Mouse (Mus musculus) myocyte (in vitro differentiated cells): Measurements from ENCODE around the gene Mbtd1. TPM values are rescaled to one million over a fixed set of nuclear protein-coding genes. Genes with fewer than 3 reads are reported as not detected.

Source experiments
- H3K27me3 ChIP-seq: one replicate; pipeline ENCODE4 v1.6.1; 2011; ENCODE audit not compliant: control insufficient read depth, insufficient read depth, insufficient read length
- H3K36me3 ChIP-seq: one replicate; pipeline ENCODE4 v1.6.1; 2011; ENCODE audit not compliant: control insufficient read depth, insufficient read depth
- H3K4me2 ChIP-seq: one replicate; pipeline ENCODE4 v1.6.1; 2011; ENCODE audit warnings: low read depth, control low read depth
- H3K4me3 ChIP-seq: one replicate; pipeline ENCODE4 v1.5.1; 2011; ENCODE audit warnings: mild to moderate bottlenecking, control low read depth, moderate library complexity
- H3K79me2 ChIP-seq: one replicate; pipeline ENCODE4 v1.6.1; 2011; ENCODE audit not compliant: control insufficient read depth, insufficient read depth
- H3ac ChIP-seq: one replicate; pipeline ENCODE4 v1.6.1; 2011; ENCODE audit not compliant: control insufficient read depth, insufficient read length
- CEBPB ChIP-seq: IDR thresholded peaks from 2 replicates; pipeline ENCODE4 v1.6.1; 2011; ENCODE audit warnings: mild to moderate bottlenecking, moderate library complexity; ENCODE audit not compliant: poor library complexity, insufficient read depth, severe bottlenecking
- E2F4 ChIP-seq: IDR thresholded peaks from one replicate; pipeline ENCODE4 v1.6.1; 2011; ENCODE audit warnings: mild to moderate bottlenecking, control low read depth, moderate library complexity; ENCODE audit not compliant: insufficient read depth
- MAX ChIP-seq: IDR thresholded peaks from one replicate; pipeline ENCODE4 v1.6.1; 2011; ENCODE audit warnings: low read depth, mild to moderate bottlenecking, control low read depth
- MYOD1 ChIP-seq, 3 experiments: IDR thresholded peaks; one replicate each; pipeline ENCODE4 v1.6.1; 2011; ENCODE audit warnings: control low read depth in 2 of 3, low read depth in 2 of 3, mild to moderate bottlenecking in 2 of 3, moderate library complexity in 1 of 3; ENCODE audit not compliant: insufficient read length in 2 of 3, control insufficient read depth in 1 of 3
- MYOG ChIP-seq, 3 experiments: IDR thresholded peaks; one replicate each; pipeline ENCODE4 v1.6.1; 2011; ENCODE audit warnings: control low read depth in 2 of 3, low read depth in 2 of 3, mild to moderate bottlenecking in 2 of 3; ENCODE audit not compliant: insufficient read length in 2 of 3, control insufficient read depth in 1 of 3, insufficient read depth in 1 of 3
- POLR2A ChIP-seq: IDR thresholded peaks from one replicate; pipeline ENCODE4 v1.6.1; 2011; ENCODE audit warnings: low read depth, mild to moderate bottlenecking, control low read depth, moderate library complexity; ENCODE audit not compliant: insufficient read length
- POLR2AphosphoS2 ChIP-seq: IDR thresholded peaks from one replicate; pipeline ENCODE4 v1.6.1; 2011; ENCODE audit warnings: low read depth, control low read depth; ENCODE audit not compliant: insufficient read length
- REST ChIP-seq: IDR thresholded peaks from one replicate; pipeline ENCODE4 v1.6.1; 2011; ENCODE audit warnings: mild to moderate bottlenecking, control low read depth, moderate library complexity; ENCODE audit not compliant: insufficient read depth, insufficient read length
- SRF ChIP-seq: IDR thresholded peaks from one replicate; pipeline ENCODE4 v1.6.1; 2011; ENCODE audit warnings: low read depth; ENCODE audit not compliant: control insufficient read depth, insufficient read length
- TCF12 ChIP-seq: IDR thresholded peaks from one replicate; pipeline ENCODE4 v1.6.1; 2011; ENCODE audit warnings: mild to moderate bottlenecking, control low read depth; ENCODE audit not compliant: poor library complexity, insufficient read depth, severe bottlenecking
- TCF3 ChIP-seq: IDR thresholded peaks from one replicate; pipeline ENCODE4 v1.6.1; 2011; ENCODE audit warnings: low read depth, control low read depth; ENCODE audit not compliant: insufficient read length
- USF1 ChIP-seq: IDR thresholded peaks from one replicate; pipeline ENCODE4 v1.6.1; 2011; ENCODE audit warnings: low read depth, mild to moderate bottlenecking, control low read depth, moderate library complexity
- polyA plus RNA-seq: library from polyadenylated mRNA; unstranded; fragments of >200 nt; fragmentation: generic; extraction: Trizol; gene quantifications from one replicate; pipeline ENCODE4 v1.2.1, GENCODE M21; 2012; ENCODE audit warnings: missing spikeins

Gene Mbtd1
- polyA plus RNA-seq, 1 experiment, result 4.2 TPM

DNA sequence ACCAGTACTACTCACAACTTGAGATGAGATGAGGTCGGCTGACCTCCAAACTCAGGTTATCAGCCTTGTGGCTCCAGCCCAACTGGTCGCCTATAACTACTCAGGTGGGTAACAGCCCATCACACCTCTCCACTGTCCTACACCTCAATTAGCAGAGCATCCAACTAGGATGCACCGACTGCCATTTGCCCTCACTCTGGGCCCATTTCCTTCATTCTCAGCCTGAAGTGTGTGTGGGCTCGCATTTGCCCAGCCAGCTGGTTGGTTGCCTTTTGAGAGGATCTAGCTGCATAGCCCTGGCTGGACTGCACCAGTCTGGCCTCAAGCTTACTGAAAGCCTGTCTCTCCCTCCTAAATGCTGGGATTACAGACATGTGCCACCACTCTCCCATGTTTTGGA is 72.1 kb downstream of the Mbtd1 start:
- Histone ChIP-seq H3K79me2 (peaks cover 22% of the 10 kb centered on the region), H3K36me3 (peaks cover 26% of the 10 kb centered on the region), H3K4me3 (no peak overlapping the region), H3ac (no peak overlapping the region), H3K27me3 (no peaks in the 10 kb centered on the region), H3K4me2 (no peak overlapping the region)
- no peak for TF ChIP-seq MAX
- TF ChIP-seq E2F4, result no peak
- TF ChIP-seq TCF3, result no peak
- no peak for TF ChIP-seq TCF12
- TF ChIP-seq REST, result no peak

GRCm38 (mm10) chr11:93961482-93961881 is 75.8 kb downstream of the Mbtd1 start:
- Histone ChIP-seq H3K79me2 (peaks cover 14% of the 10 kb centered on the region), H3K27me3 (no peaks in the 10 kb centered on the region), H3K36me3 (peaks cover 36% of the 10 kb centered on the region), H3ac (no peak overlapping the region), H3K4me3 (no peak overlapping the region), H3K4me2 (no peak overlapping the region)
- TF ChIP-seq TCF12 (no peak), USF1 (no peak), SRF (no peak), TCF3 (no peak), MYOD1 (IDR thresholded peaks at IDR 0.05; ENCODE audit: control insufficient read depth in 1 of 3, insufficient read length in 2 of 3, low read depth in 2 of 3) (no peak), MAX (no peak), POLR2A (no peak), REST (no peak), MYOG (IDR thresholded peaks at IDR 0.05; ENCODE audit: control insufficient read depth in 1 of 3, insufficient read depth in 1 of 3, insufficient read length in 2 of 3, low read depth in 2 of 3) (no peak)

GRCm38 (mm10) chr11:93963013-93963412 is 77.4 kb downstream of the Mbtd1 start:
- TF ChIP-seq E2F4 (no peak), POLR2AphosphoS2 (no peak), POLR2A (no peak), MYOG (IDR thresholded peaks at IDR 0.05; ENCODE audit: control insufficient read depth in 1 of 3, insufficient read depth in 1 of 3, insufficient read length in 2 of 3, low read depth in 2 of 3) (no peak), USF1 (no peak), CEBPB (no peak), TCF3 (no peak), REST (no peak), TCF12 (no peak), MYOD1 (IDR thresholded peaks at IDR 0.05; ENCODE audit: control insufficient read depth in 1 of 3, insufficient read length in 2 of 3, low read depth in 2 of 3) (no peak), MAX (no peak), SRF (no peak)
- Histone ChIP-seq H3K79me2 (peaks cover 30% of the 10 kb centered on the region), H3K36me3 (peaks cover 31% of the 10 kb centered on the region), H3ac (no peak overlapping the region), H3K4me3 (no peak overlapping the region), H3K27me3 (no peaks in the 10 kb centered on the region), H3K4me2 (no peak overlapping the region)

- no peak overlapping the region for H3K4me3 ChIP-seq
- TF ChIP-seq E2F4 (no peak), SRF (no peak), POLR2AphosphoS2 (no peak)
- H3K79me2 ChIP-seq, result peaks cover 30% of the 10 kb centered on the region
- no peaks in the 10 kb centered on the region for H3K27me3 ChIP-seq
- peaks cover 21% of the 10 kb centered on the region for H3K36me3 ChIP-seq
- H3ac ChIP-seq, result no peak overlapping the region
- H3K4me2 ChIP-seq, result no peak overlapping the region
Observed at GRCm38 (mm10) chr11:93965391-93965790, 79.7 kb downstream of the Mbtd1 start.

- H3K4me3 ChIP-seq, result peak overlapping the region; percentile 74
- H3K79me2 ChIP-seq, result peaks cover 30% of the 10 kb centered on the region
- H3K36me3 ChIP-seq, result peaks cover 13% of the 10 kb centered on the region
- peak overlapping the region; percentile 47 for H3ac ChIP-seq
- no peaks in the 10 kb centered on the region for H3K27me3 ChIP-seq
- TF ChIP-seq MYOG (IDR thresholded peaks at IDR 0.05; ENCODE audit: control insufficient read depth in 1 of 3, insufficient read depth in 1 of 3, insufficient read length in 2 of 3, low read depth in 2 of 3), result no peak
- no peak for TF ChIP-seq POLR2AphosphoS2
- no peak for TF ChIP-seq REST
- no peak for TF ChIP-seq SRF
- peak overlapping the region; percentile 81 for H3K4me2 ChIP-seq
Observed at GRCm38 (mm10) chr11:93967381-93967780, 81.7 kb downstream of the Mbtd1 start.
